Mouse (Mus musculus) ES-Bruce4 (cell line): ENCODE measurements around the gene Vrk1. TPM values are rescaled to one million over a fixed set of nuclear protein-coding genes. Genes with fewer than 3 reads are reported as not detected.

ENCODE experiments used
- H3K27ac ChIP-seq: 2 replicates; pipeline ENCODE4 v1.5.1; 2012; ENCODE audit warnings: low read length, inconsistent platforms; ENCODE audit not compliant: insufficient read depth
- H3K27me3 ChIP-seq: 2 replicates; pipeline ENCODE4 v1.6.1; 2012; ENCODE audit warnings: mild to moderate bottlenecking, low read length, inconsistent platforms; ENCODE audit not compliant: control insufficient read depth, poor library complexity, insufficient read depth, severe bottlenecking
- H3K36me3 ChIP-seq: 2 replicates; pipeline ENCODE4 v1.6.1; 2012; ENCODE audit warnings: inconsistent platforms, mild to moderate bottlenecking, low read length, moderate library complexity; ENCODE audit not compliant: control insufficient read depth, poor library complexity, insufficient read depth, severe bottlenecking
- H3K4me1 ChIP-seq: one replicate; pipeline ENCODE4 v1.8.1; 2011; ENCODE audit warnings: low read length; ENCODE audit not compliant: control insufficient read depth, insufficient read depth
- H3K4me3 ChIP-seq: 2 replicates; pipeline ENCODE4 v1.5.1; 2011; ENCODE audit warnings: low read depth, mild to moderate bottlenecking, low read length
- H3K9ac ChIP-seq: 2 replicates; pipeline ENCODE4 v1.6.1; 2012; ENCODE audit warnings: low read depth, mild to moderate bottlenecking, inconsistent platforms; ENCODE audit not compliant: poor library complexity, severe bottlenecking
- H3K9me3 ChIP-seq: replicated peaks from 2 replicates; pipeline ENCODE4 v1.6.1; 2012; ENCODE audit warnings: mild to moderate bottlenecking, low read length, inconsistent platforms; ENCODE audit not compliant: control insufficient read depth, poor library complexity, insufficient read depth, severe bottlenecking
- CTCF ChIP-seq: IDR thresholded peaks from one replicate; pipeline ENCODE4 v1.8.1; 2011; ENCODE audit warnings: low read depth, low read length
- EP300 ChIP-seq: IDR thresholded peaks from 2 replicates; pipeline ENCODE4 v1.6.1; 2011; ENCODE audit warnings: low read depth, low read length; ENCODE audit not compliant: insufficient read depth
- POLR2A ChIP-seq: IDR thresholded peaks from one replicate; pipeline ENCODE4 v1.8.1; 2011; ENCODE audit warnings: low read length; ENCODE audit not compliant: insufficient read depth
- polyA plus RNA-seq: library from polyadenylated mRNA; stranded (reverse); fragments of >200 nt; gene quantifications from 2 replicates; pipeline ENCODE4 v1.2.4, GENCODE M21; 2011; ENCODE audit warnings: low read depth; ENCODE audit not compliant: missing spikeins, insufficient read depth, insufficient read length

Gene Vrk1
- polyA plus RNA-seq, 1 experiment, result 85.6 TPM

GRCm38 (mm10) chr12:106008348-106009050 is 1.5 kb upstream of the Vrk1 start:
- Histone ChIP-seq H3K36me3 (no peaks in the 10 kb centered on the region), H3K4me1 (peaks cover 2% of the 10 kb centered on the region), H3K9ac (no peak overlapping the region), H3K27ac (no peak overlapping the region), H3K27me3 (no peaks in the 10 kb centered on the region), H3K4me3 (no peak overlapping the region), H3K9me3 (no peaks in the 10 kb centered on the region)
- TF ChIP-seq POLR2A (no peak), CTCF (no peak), EP300 (no peak)

GRCm38 (mm10) chr12:106009122-106009870 is 732 bp upstream of the Vrk1 start:
- Histone ChIP-seq H3K9ac (no peak overlapping the region), H3K4me3 (no peak overlapping the region), H3K27ac (no peak overlapping the region)

GRCm38 (mm10) chr12:106012161-106012560 is 2.1 kb downstream of the Vrk1 start:
- Histone ChIP-seq H3K36me3 (peaks cover 2% of the 10 kb centered on the region; the same call in 1 of the 2 replicates), H3K9me3 (no peaks in the 10 kb centered on the region), H3K9ac (no peak overlapping the region), H3K27ac (no peak overlapping the region), H3K4me1 (peaks cover 2% of the 10 kb centered on the region), H3K27me3 (no peaks in the 10 kb centered on the region), H3K4me3 (no peak overlapping the region)
- TF ChIP-seq CTCF, result no peak

More at GRCm38 (mm10) chr12:106009122-106009870, 732 bp upstream of the Vrk1 start:
- peaks cover 2% of the 10 kb centered on the region for H3K4me1 ChIP-seq
- H3K27me3 ChIP-seq, result no peaks in the 10 kb centered on the region
- no peaks in the 10 kb centered on the region for H3K9me3 ChIP-seq
- peaks cover 2% of the 10 kb centered on the region; the same call in 1 of the 2 replicates for H3K36me3 ChIP-seq
- TF ChIP-seq CTCF, result no peak
- TF ChIP-seq POLR2A, result no peak
- TF ChIP-seq EP300, result no peak

GRCm38 (mm10) chr12:106016265-106017012 is 6.4 kb downstream of the Vrk1 start:
- no peak overlapping the region for H3K4me3 ChIP-seq
- H3K9ac ChIP-seq, result no peak overlapping the region
- H3K27me3 ChIP-seq, result no peaks in the 10 kb centered on the region
- no peaks in the 10 kb centered on the region for H3K9me3 ChIP-seq
- no peak for TF ChIP-seq EP300
- no peak for TF ChIP-seq CTCF
- no peak for TF ChIP-seq POLR2A
- no peaks in the 10 kb centered on the region for H3K4me1 ChIP-seq
- H3K36me3 ChIP-seq, result peaks cover 2% of the 10 kb centered on the region; the same call in 1 of the 2 replicates
- no peak overlapping the region for H3K27ac ChIP-seq

GRCm38 (mm10) chr12:106020063-106020462 is 10.0 kb downstream of the Vrk1 start:
- Histone ChIP-seq H3K9ac (no peak overlapping the region), H3K27me3 (no peaks in the 10 kb centered on the region), H3K27ac (no peak overlapping the region), H3K4me1 (no peaks in the 10 kb centered on the region), H3K9me3 (no peaks in the 10 kb centered on the region), H3K36me3 (no peaks in the 10 kb centered on the region), H3K4me3 (no peak overlapping the region)
- TF ChIP-seq EP300, result no peak
